Mouse (Mus musculus): ENCODE results near the gene Piezo1. TPM values are rescaled to one million over a fixed set of nuclear protein-coding genes. Genes with fewer than 3 reads are reported as not detected.
A peak's percentile ranks its signal among the peaks of the same experiment; 100 is the strongest.

Piezo1 gene
- polyA plus RNA-seq, 1 experiment from 2014 or later = 2.1 TPM

DNA sequence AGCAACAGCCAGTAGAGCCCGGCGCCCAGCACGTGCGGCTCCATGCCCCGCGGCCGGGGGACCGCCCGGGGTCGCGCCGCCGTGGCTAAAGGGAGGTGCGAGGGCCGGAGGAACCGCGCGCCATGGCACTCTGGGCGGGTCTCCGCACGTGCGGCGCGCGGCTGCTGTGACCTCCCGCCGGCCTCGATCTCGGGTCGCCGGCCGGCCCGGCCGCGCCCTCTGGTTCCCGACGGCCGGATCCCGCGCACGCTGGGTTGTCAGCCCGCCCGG, 199 bp downstream of the Piezo1 start:
- under 1% methylated on average over 41 of the region's 43 CpGs for WGBS
- H3K4me3 ChIP-seq = peak overlapping the region; percentile 47
- peak overlapping the region; percentile 26 for H3K9ac ChIP-seq (replicated peaks)
- no peak for ATAC-seq (replicated peaks)
- peak overlapping the region; percentile 67 for H3K4me2 ChIP-seq (replicated peaks)
- no peaks in the 10 kb centered on the region for H3K36me3 ChIP-seq
- H3K27ac ChIP-seq (replicated peaks) = no peak overlapping the region
- peaks cover 20% of the 10 kb centered on the region for H3K27me3 ChIP-seq
- H3K9me3 ChIP-seq = no peaks in the 10 kb centered on the region
- H3K4me1 ChIP-seq = peaks cover 23% of the 10 kb centered on the region

DNA sequence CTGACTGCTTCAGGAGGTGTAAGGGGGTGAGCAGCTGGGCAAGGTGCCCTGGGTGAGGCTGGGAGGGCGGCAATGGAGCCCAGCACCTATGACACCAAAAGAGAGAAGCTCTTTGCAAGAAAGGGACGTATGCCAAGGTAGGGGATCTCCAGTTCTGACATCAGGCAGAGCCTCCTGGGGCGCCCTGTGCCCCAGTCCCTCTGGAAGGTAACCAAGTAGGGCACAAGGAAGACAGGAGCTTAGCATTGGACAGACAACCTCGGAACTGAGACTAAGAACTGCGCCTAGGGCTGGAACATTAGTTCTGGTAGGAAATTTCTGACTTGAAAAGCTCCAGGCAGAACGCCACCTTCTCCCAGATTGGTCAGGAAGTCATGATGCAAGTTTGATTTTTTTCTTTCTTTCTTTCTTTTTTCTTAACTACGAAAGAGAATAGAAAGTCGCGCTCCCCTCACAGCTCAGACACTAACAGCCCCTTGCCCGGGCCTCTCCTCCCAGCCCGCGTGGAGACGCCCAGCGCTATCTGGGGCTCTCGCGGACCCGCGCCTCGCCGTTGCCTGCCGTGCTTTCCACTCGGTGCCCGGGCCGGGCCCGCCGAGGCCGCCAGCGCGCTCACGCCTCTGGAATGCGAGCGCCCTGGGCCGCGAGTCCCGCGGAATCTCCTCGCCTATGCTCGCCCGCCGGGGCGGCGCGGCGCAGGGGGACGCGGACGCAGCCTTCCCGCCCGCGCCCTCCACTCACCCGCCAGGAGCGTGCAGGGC, 715 bp downstream of the Piezo1 start:
- H3K9me3 ChIP-seq = no peaks in the 10 kb centered on the region
- H3K4me3 ChIP-seq = peak overlapping the region; percentile 47
- no peak overlapping the region for H3K27ac ChIP-seq (replicated peaks)
- H3K9ac ChIP-seq (replicated peaks) = peak overlapping the region; percentile 26
- peak; percentile 62; the same call in 1 of the 2 replicates for ATAC-seq (replicated peaks)
- 6% methylated on average over 46 of the region's 52 CpGs for WGBS
- peaks cover 20% of the 10 kb centered on the region for H3K27me3 ChIP-seq
- H3K36me3 ChIP-seq = no peaks in the 10 kb centered on the region
- H3K4me1 ChIP-seq = peaks cover 23% of the 10 kb centered on the region
- H3K4me2 ChIP-seq (replicated peaks) = peak overlapping the region; percentile 67

DNA sequence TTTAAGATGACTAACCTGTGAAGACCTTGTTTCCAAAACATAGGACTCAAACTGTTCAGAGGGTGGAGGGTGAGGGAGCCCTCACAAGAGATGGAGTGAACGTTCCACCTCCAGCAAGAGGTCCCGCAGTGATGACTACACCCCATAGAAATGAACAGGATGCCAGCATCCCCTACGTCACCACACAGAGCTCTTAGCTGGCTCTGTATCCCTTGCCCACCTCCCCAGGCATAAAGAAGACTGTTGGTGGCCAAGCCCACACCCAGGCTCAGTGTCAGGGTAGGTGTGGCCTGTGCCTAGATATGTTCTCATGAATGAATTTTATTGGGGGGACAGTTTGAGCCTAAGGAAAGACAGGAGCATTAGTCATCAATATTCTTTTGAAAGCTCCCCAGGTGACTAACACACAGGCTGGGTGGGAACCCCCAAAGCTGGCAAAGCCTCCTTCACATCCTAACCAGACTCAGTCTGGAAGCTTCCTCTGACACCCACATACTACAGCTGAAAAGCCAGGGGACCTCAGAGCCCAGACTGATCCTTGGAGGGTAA, 2.2 kb downstream of the Piezo1 start:
- H3K27ac ChIP-seq (replicated peaks) = no peak overlapping the region
- ATAC-seq (replicated peaks) = no peak
- 88% methylated on average over 3 of the region's 3 CpGs for WGBS
- H3K27me3 ChIP-seq = peaks cover 20% of the 10 kb centered on the region
- peaks cover 18% of the 10 kb centered on the region for H3K4me1 ChIP-seq
- H3K4me2 ChIP-seq (replicated peaks) = no peak overlapping the region
- H3K36me3 ChIP-seq = no peaks in the 10 kb centered on the region
- H3K4me3 ChIP-seq = no peak overlapping the region
- H3K9ac ChIP-seq (replicated peaks) = no peak overlapping the region
- H3K9me3 ChIP-seq = no peaks in the 10 kb centered on the region

DNA sequence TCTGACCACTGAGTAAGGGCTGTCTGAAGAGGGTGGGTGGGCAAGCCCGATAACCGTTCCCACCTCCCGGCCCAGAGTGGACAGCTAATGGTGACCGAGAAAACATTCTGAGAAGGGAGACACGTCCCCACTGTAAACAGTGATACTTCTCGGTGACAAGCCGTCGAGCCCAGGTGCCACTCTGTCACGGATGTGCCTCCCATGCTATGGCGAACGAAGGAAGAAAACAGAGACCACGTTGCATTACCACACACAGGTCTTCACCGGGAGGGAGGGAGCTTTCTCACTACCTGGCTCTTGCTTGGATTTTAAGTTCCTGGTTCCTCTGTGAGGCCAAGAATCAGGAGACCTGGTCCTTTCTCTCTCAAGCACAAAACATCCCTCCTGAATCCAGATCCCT, 2.8 kb downstream of the Piezo1 start:
- H3K4me3 ChIP-seq = no peak overlapping the region
- H3K27ac ChIP-seq (replicated peaks) = no peak overlapping the region
- peaks cover 18% of the 10 kb centered on the region for H3K4me1 ChIP-seq
- no peaks in the 10 kb centered on the region for H3K9me3 ChIP-seq
- H3K9ac ChIP-seq (replicated peaks) = no peak overlapping the region
- no peak for ATAC-seq (replicated peaks)
- no peak overlapping the region for H3K4me2 ChIP-seq (replicated peaks)
- peaks cover 20% of the 10 kb centered on the region for H3K27me3 ChIP-seq
- WGBS = 74% methylated on average over 13 of the region's 13 CpGs
- H3K36me3 ChIP-seq = no peaks in the 10 kb centered on the region

DNA sequence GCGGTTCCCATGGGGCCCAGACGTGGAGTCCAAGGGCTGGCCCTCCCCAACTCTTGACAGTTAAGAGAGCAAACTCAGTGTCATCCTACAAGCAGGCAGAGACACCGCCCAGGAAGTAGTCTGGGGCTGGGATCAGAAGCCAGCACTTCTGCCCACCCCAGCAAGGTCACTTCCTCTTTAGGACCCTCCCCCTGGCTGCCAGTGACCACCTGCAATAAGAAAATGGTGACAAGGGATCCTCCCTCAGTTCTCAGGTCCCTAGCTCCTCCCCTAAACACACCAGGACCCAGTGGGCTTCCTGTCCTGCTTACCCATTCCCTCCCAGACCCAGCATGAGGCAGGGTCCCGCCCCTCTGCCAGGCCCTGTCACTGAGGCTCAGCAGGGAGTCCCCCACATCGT, 3.3 kb downstream of the Piezo1 start:
- peaks cover 20% of the 10 kb centered on the region for H3K27me3 ChIP-seq
- H3K4me2 ChIP-seq (replicated peaks) = no peak overlapping the region
- WGBS = 30% methylated on average over 5 of the region's 5 CpGs

DNA sequence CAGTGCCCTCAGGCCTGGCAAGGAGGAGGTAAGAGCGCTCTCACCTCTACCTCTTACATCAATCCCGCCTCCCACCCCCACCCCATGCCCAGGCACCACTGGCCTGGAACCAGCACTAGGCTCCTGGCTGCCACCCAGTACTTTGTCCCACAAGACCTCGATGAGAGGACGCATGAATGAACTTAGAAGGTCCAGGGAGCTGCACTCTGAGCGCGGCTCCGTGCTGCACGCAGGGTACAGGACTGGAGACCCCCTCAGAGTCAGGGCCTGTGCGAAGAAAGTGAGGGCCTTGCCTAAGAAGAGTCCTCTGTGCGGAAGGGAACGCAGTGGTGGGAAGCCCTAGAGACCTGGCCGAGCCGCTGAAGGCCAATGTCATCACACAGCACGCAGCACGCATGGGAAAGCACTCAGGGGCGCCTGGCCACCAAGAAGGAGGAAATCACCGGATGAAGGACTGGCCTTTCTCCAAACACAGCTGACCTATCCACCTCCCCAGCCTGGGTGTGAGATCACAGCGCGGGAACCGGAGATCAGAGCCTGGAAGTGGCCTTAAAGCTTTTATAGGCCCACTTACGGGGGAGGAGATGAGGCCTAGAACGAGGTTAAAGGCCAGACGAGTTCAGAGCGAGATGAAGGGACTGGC, 4.2 kb downstream of the Piezo1 start:
- WGBS = 77% methylated on average over 24 of the region's 24 CpGs
- H3K4me3 ChIP-seq = no peak overlapping the region
- H3K36me3 ChIP-seq = no peaks in the 10 kb centered on the region
- no peak overlapping the region for H3K9ac ChIP-seq (replicated peaks)
- no peaks in the 10 kb centered on the region for H3K9me3 ChIP-seq
- H3K4me1 ChIP-seq = peaks cover 18% of the 10 kb centered on the region
- no peak overlapping the region for H3K4me2 ChIP-seq (replicated peaks)
- no peak overlapping the region for H3K27ac ChIP-seq (replicated peaks)
- peaks cover 20% of the 10 kb centered on the region for H3K27me3 ChIP-seq
- no peak for ATAC-seq (replicated peaks)

More for the DNA sequence above, 3.3 kb downstream of the Piezo1 start:
- Histone ChIP-seq H3K27ac (replicated peaks) (no peak overlapping the region), H3K36me3 (no peaks in the 10 kb centered on the region), H3K4me3 (no peak overlapping the region), H3K9ac (replicated peaks) (no peak overlapping the region), H3K4me1 (peaks cover 18% of the 10 kb centered on the region), H3K9me3 (no peaks in the 10 kb centered on the region)
- no peak for ATAC-seq (replicated peaks)

DNA sequence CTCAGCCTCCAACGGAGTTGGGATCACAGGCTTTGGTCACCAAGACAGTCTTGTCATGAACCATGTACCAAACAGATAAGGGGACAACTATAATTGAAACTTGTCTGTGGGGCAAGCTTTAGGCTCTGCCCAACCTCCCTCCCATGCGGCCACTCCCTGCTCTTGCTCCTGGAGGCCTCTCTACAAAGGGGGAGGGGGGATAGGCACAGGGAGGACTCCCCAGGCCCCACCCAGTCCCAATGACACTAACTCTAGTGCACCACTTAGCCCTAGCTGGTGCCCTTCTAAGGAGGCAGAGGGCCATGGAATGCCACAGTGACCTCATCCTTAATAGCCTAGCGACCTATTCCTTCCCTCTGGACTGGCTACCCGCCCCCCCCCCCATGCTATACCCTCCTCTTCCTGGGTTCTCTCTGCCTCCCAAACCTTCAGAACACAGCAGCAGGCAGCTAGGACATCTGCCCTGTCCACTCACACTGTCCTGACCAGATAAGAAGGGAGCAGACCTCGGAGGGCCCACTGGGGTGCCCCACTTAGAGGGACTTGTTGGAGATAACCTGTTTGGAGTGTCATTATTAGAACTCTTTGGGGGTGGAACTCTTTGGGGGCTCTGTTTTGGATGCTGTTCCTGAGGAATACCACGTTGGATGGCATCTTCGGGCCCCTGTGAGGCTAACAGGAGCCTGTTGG, 4.9 kb downstream of the Piezo1 start:
- H3K4me1 ChIP-seq = peaks cover 14% of the 10 kb centered on the region
- 88% methylated on average over 7 of the region's 7 CpGs for WGBS
- H3K27me3 ChIP-seq = peaks cover 14% of the 10 kb centered on the region
- no peak overlapping the region for H3K27ac ChIP-seq (replicated peaks)
- no peak overlapping the region for H3K9ac ChIP-seq (replicated peaks)
- H3K4me2 ChIP-seq (replicated peaks) = no peak overlapping the region
- H3K36me3 ChIP-seq = no peaks in the 10 kb centered on the region
- no peak overlapping the region for H3K4me3 ChIP-seq
- ATAC-seq (replicated peaks) = no peak
- H3K9me3 ChIP-seq = no peaks in the 10 kb centered on the region

DNA sequence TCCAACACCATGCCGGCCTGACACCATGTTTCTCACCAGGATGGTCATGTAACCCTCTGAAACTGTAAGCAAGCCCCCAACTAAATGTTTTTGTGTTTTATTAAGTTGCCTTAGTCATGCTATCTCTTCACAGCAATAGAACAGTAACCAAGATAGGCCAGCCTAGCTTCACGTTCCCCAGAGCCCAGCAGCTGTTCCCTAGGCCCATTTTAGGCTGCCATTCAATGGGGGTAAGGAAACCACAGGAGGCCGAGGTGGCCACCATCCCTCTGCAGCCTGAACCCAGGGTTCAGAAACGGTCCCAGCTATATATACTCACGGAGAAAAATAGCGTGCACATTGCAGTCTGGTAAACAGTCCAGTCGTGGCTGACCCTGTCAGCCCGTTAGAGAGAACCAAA, 7.0 kb downstream of the Piezo1 start:
- WGBS = 86% methylated on average over 8 of the region's 8 CpGs

DNA sequence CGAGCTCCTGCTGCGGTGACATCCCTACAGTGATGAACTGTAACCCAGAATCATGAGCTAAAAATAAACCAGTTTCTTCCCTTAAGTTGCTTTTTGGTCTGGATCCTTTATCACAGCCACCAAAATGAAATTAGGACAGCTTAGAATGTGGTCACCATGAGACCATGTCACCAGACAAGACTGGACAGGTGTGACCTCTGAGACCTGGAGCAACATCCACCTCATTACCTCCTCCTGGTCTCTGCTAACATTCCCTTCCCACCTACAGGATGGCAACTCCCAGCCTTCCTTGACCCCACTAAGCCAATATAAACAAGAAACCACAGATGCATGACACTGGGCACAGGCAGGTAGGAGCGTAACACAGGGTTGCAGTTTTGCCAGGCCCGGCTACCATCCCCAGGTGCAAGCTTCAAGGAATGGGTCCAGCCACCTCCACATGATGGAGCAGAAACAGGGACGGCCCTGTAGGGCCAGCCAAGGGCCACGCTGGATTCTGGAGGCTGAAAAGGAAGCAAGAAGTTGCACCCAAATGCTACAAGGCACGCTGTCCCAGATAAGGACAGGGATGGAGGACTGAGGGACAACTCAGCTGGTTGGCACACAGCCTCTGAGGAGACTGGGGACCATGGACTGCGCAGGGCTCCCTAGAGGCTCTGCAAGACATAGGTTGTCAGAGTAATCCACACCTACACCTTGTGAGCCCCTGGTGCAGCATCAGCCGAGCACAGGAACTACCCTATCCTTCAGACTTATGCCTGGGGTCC, 12.6 kb downstream of the Piezo1 start:
- Histone ChIP-seq H3K27ac (replicated peaks) (no peak overlapping the region), H3K4me1 (no peaks in the 10 kb centered on the region), H3K36me3 (no peaks in the 10 kb centered on the region), H3K4me3 (no peak overlapping the region), H3K27me3 (no peaks in the 10 kb centered on the region), H3K9ac (replicated peaks) (no peak overlapping the region), H3K9me3 (no peaks in the 10 kb centered on the region), H3K4me2 (replicated peaks) (no peak overlapping the region)
- WGBS = 88% methylated on average over 9 of the region's 9 CpGs
- no peak for ATAC-seq (replicated peaks)

More for the DNA sequence above, 7.0 kb downstream of the Piezo1 start:
- Histone ChIP-seq H3K4me1 (no peaks in the 10 kb centered on the region), H3K27me3 (no peaks in the 10 kb centered on the region), H3K9ac (replicated peaks) (no peak overlapping the region), H3K4me3 (no peak overlapping the region), H3K36me3 (no peaks in the 10 kb centered on the region), H3K9me3 (no peaks in the 10 kb centered on the region), H3K27ac (replicated peaks) (no peak overlapping the region), H3K4me2 (replicated peaks) (no peak overlapping the region)
- no peak for ATAC-seq (replicated peaks)

DNA sequence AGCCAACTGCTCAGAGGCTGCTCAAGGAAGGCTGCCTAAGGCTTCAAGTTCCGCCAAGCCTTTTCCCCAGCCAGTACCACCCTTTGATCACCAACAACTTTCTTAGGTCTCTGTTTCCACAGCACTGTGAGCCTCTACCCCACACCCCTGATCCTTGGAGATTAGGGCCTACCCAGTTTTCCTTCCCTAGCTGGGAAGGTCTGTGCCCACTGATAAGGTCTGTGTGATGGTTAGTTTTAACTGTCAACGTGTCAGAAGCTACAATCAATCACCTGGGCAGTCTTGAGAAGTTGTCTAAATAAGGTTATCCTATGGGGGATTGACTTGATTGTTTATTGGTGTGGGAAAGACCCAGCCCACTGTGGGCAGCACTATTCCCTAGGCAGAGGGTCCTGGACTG, 13.3 kb downstream of the Piezo1 start:
- Histone ChIP-seq H3K36me3 (no peaks in the 10 kb centered on the region), H3K27ac (replicated peaks) (no peak overlapping the region), H3K9ac (replicated peaks) (no peak overlapping the region), H3K9me3 (no peaks in the 10 kb centered on the region), H3K4me3 (no peak overlapping the region), H3K4me2 (replicated peaks) (no peak overlapping the region), H3K4me1 (no peaks in the 10 kb centered on the region), H3K27me3 (no peaks in the 10 kb centered on the region)
- 96% methylated on average over 2 of the region's 2 CpGs for WGBS
- ATAC-seq (replicated peaks) = no peak

DNA sequence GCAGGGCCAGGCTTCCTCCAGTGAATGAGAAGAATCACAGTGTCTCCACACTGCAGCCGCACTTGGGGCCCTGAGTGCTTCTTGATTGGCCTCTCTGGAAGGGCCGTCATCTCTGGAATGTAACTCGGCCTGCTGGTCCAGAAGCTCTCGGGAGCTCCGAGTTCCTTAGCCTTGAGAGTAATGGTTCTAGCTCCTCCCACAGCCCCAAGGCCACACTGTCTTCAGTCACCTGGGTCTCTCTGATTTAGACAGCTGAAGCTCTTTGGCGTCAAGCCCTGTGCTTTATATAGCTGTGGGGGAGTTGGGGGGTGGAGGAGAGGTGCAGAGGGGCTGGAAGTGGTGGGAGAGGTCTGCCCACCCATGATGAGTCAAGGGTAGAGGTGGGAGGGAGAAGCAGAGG, 14.1 kb downstream of the Piezo1 start:
- H3K4me2 ChIP-seq (replicated peaks) = no peak overlapping the region
- WGBS = 82% methylated on average over 6 of the region's 6 CpGs
- H3K4me3 ChIP-seq = no peak overlapping the region
- H3K27me3 ChIP-seq = no peaks in the 10 kb centered on the region
- ATAC-seq (replicated peaks) = no peak
- no peak overlapping the region for H3K27ac ChIP-seq (replicated peaks)
- no peaks in the 10 kb centered on the region for H3K9me3 ChIP-seq
- H3K36me3 ChIP-seq = no peaks in the 10 kb centered on the region
- no peak overlapping the region for H3K9ac ChIP-seq (replicated peaks)
- no peaks in the 10 kb centered on the region for H3K4me1 ChIP-seq

DNA sequence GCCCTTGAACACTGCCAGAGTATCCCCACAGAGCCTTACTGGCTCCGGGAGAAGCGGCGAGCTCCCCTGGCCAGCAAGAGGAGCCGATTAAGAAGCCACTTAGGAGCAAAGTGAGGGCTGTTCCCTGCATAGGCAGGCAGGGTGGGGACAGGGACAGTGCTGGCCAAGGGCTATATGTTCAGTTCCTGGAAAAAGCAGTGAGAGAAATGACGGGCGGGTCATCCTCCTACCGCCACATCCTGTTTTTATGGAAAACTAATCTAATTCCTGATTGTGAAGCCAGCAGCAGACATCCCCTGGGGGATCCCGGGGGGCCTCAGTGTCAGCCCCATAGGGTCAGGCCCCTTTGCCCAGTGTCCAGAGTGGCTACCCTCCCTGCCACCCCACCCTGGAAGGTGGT, 19.8 kb downstream of the Piezo1 start:
- no peaks in the 10 kb centered on the region for H3K9me3 ChIP-seq
- WGBS = 81% methylated on average over 8 of the region's 8 CpGs
- ATAC-seq (replicated peaks) = no peak

More for the DNA sequence above, 19.8 kb downstream of the Piezo1 start:
- H3K9ac ChIP-seq (replicated peaks) = no peak overlapping the region
- H3K4me2 ChIP-seq (replicated peaks) = no peak overlapping the region
- H3K4me1 ChIP-seq = no peaks in the 10 kb centered on the region
- no peak overlapping the region for H3K4me3 ChIP-seq
- no peak overlapping the region for H3K27ac ChIP-seq (replicated peaks)
- no peaks in the 10 kb centered on the region for H3K27me3 ChIP-seq
- H3K36me3 ChIP-seq = no peaks in the 10 kb centered on the region
